Mouse (Mus musculus) layer of hippocampus, adult 18-20 months (tissue): ENCODE measurements around the gene Sin3a. TPM values are rescaled to one million over a fixed set of nuclear protein-coding genes. Genes with fewer than 3 reads are reported as not detected.

Source experiments
- DNase-seq, 2 experiments: peaks; one replicate each; pipeline ENCODE4 v3.0.0; 2022; ENCODE audit warnings: low spot score in 2 of 2
- long read RNA-seq: library from polyadenylated mRNA; stranded (forward); transcript quantifications from one replicate; pipeline ENCODE4 v2.0.0, GENCODE M21; 2021
- total RNA-seq, 2 experiments: library from RNA; stranded (reverse); gene quantifications; 2 replicates each; pipeline ENCODE4 v1.2.3; 2021

The Sin3a gene
- 10 to 100 TPM; 30.8 to 41.1 TPM for total RNA-seq
- long read RNA-seq, full-length matches to known transcripts, result 8 of 27 reads
- long read RNA-seq, partial matches to known transcripts, result 8 of 27 reads
- long read RNA-seq, other reads (novel, unspliced or antisense), result 11 of 27 reads

- DNase-seq, result peak; percentile 70 to 79
Observed at GRCm38 (mm10) chr9:57071801-57072351, at the start of gene Sin3a. Gene Sin3a, plus strand, starts transcription at chr9:57072040.

- DNase-seq, result peak in 1 of 2 experiments; percentile 32
Observed at GRCm38 (mm10) chr9:57031756-57032155, 40.1 kb upstream of the Sin3a start.

- peak in 1 of 2 experiments; percentile 84 for DNase-seq
Observed at GRCm38 (mm10) chr9:57056237-57056636, 15.6 kb upstream of the Sin3a start.

- no peak for DNase-seq
Observed at GRCm38 (mm10) chr9:57064164-57064563, 7.7 kb upstream of the Sin3a start.

DNA sequence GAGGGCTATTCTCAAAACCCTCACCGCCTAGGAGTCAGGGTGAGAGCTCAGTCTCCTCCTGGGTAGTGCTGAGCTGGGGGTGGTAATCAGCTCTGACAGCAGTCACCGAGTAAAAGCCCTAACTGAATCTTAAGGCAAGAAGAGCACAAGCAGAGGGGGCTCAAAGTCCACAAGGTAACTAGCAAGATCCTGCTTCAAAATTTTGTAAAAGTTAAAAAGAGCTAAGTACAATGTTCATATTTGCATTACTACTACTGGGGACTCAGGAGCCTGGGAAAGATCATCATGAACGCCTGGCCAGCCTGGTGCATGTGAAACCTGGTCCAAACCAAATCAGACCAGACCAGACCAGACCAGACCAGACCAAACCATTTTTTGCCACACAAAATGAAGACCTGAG is 3.6 kb upstream of the Sin3a start:
- no peak for DNase-seq

- no peak for DNase-seq
Observed at GRCm38 (mm10) chr9:57070262-57070661, 1.6 kb upstream of the Sin3a start.

DNA sequence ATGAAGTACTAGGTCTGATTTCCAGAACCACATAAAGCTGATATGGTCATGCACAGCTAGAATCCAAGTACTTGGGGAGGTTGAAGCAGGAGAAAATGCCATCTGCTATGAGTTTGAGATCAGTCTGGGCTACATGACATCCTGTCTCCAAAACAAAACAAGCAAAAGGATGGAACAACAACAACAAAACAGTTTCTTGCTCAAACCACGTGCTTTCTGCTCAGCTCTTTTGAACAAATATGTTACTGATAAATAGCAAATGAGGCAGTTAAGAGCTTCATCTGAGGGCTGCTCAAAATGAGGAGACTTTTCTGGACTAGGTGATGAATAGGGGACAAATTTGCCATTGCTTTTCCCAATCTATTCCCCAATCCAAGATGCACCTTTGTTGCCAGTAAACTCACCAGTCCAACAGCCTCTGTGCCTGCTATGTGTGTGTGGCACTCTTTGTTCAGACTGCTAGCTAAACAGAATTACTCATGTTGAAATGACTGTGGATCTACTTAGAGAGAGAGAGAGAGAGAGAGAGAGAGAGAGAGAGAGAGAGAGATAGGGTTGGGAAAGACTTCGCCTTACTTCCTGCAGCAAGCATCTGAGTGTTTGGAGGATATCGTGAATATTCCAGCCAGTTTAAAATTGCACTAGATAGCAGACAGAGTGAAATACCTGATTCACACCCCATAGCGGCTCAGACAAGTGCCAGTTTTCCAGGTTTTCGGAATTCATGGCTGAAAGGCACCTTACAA is 867 bp upstream of the Sin3a start:
- DNase-seq, result no peak

GRCm38 (mm10) chr9:57072526-57072988 is 717 bp downstream of the Sin3a start:
- no peak for DNase-seq

DNA sequence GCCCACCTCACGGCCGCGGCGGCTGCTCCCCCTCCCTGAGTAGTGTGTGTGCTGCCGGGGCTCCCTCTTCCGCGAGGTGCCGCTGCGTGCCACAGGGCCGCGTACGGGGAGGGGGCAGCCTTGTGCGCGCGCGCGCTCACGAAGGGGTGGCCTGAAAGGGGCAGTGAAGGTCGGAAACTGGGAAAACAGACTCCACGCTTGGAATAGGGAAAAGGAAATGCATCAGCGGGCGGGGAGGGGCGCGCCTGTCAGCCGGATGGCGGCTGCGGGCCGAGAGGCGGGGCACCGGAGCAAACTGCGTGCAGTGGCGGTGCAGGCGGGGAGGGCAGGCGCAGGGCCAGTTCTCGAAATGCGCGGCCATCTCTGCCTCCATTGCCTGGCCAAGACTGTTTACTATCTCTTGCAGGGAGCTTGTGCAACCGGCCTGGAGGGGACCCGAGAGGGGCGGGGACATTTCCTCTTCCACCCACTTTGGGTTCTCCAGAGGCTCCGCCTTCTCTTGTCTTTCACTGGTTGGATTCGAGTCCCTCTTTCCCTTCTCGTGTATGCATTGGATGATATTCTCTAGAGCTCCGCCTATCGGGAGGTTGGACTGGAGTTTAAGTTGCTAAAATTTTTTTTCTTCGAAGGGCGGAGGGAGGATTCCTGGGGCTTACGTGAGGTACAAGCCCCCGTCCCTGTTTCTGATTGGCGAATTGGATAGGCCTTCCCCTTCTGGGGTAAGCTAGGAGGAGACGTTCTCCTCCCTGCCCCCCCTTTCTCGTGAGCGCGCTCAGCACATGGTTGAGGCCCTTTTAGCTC is 1.3 kb downstream of the Sin3a start:
- peak; percentile 97 to 99 for DNase-seq

DNA sequence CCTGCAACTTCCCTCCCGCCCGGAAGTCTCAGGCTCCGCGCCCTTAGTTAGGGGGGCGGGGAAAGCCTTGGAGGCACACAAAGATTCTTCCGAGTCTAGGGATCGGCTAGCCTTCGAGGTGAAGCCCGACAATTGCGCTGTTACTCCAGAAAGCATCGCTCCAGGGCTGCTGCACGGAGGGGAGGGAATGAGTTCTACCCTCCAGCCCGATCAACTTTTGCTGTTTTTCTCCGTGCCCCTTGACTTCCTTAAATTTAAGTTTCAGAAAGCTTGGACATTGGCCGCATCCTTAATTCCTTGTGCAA is 1.9 kb downstream of the Sin3a start:
- no peak for DNase-seq

DNA sequence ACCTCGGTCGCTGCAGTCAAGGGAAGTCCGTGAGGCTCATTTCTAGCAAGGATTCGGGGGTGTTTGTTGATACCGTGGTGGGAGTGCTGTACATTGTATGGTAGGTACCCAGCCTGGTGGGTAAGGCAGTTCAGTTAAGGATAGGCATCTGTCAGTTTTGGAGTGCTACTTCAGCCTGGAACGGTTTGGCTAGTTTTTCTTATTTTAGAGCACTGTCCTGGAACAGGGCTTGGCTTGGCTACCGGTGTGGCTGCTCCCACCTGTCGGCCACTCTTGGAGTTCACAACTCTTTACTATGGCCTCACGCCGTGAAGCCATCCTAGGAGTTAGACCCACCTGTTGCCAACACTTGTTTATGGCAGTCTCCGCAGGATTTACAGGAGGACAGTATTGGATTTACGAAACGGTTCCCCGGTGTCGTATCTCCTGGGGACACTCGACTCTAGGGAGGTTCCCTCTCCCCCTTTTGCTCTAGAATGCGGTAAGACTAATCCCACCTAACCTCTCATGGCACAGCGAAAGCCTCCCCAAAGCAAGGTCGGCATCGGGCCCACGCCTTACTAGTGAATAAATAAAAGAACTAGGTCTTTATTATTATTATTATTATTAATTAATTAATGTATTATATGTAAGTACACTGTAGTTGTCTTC is 2.5 kb downstream of the Sin3a start:
- DNase-seq, result no peak

- DNase-seq, result peak; percentile 44 to 69
Observed at GRCm38 (mm10) chr9:57074822-57075603, 3.2 kb downstream of the Sin3a start.

DNA sequence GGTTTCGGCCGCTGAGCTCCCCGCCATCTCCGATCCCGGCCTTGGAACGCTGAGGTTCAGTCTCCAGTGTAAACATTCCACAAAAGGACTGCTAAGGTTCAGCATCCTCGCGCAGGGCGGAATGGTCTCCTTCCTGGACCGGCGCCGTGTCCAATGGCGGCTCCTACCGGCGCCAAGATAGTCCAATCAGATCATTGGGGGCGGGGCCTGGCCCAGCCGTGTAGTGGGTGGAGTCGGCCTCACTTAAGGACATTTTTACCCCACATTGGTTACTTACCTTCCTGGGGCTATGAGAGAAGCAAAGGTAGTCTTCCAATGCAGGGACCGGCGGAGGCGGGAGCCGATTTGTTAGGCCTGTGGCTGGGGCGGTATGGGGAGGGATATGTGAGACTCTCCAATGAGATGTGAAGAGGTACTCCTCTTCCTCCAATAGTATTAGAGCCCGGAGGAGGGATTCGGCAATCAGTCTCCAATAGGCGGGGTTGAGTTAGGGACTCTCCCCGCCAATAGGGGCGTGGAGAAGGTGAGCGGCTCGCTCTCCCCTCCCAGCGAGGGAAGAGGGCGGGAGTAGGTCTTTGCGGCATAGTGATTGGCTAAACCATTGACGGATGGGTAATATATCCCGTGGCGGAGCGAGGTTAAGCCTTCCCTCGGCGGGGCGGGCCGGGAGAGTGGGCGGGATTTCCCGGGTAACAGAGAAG is 4.0 kb downstream of the Sin3a start:
- peak; percentile 98 to 99 for DNase-seq

DNA sequence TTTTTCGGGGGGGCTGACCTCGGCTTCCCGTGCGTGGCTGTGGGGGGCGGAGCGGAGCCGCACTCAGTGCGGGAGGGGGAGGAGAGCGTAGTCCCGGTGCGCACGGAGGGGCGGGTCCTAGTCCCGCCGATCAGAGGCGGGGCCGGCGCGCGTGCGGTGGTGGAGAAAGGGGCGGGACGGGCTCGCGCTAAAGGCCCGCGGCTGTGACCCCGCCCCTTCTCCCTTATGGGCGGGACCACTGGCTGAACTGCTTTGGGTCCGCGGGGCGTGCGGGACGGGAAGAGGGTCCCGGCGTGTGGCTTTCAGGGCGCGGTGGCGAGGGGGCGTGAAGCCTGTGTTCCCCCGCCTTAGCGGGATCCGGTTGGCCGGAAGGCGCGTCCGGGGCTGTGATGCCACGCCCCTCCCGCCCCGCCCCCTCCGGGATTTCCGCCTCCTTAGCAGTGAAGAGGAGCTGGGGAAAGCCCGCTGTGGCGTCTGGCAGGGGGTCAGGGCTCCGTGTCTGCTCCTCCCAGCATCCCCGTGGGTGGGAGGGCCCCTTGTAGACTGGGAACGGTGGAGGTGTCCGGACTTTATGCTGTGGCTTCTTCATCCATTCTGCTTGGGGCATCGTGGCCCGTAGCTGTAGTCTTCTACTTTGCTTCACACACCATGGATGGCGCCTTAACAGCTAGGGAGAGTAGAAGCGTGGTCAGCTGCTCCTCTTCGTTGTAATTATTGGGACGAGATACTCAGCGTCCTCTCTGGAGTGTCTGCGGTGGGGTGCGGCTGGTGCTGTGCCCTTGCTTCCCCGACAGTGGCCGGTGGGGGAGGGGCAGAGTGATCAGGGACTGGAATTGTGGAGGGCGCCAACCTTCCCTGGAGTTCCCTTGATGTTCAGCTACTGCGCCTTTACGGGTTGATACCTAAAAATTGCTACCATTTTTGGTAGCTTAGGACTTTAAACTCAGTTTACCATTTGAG is 5.1 kb downstream of the Sin3a start:
- DNase-seq, result peak; percentile 86 to 92

DNA sequence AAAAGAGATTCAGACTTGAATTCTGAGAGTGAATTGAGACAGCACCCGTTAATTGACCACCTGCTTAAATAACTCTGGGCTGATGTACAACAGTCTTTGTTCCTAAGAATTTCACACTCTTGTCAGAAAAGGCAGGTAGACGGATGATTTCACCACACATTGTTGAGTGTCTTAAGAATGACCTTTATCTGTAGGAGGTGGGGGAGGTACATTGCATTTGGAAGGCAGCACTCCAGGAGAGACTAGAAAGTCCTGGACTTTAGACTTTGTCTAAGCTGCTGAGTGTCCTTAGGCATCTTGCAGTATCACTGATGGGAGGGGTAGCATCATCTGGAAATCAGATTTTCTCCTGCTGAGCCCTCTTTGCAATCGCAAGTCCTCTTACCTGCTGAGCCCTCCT is 10.4 kb downstream of the Sin3a start:
- no peak for DNase-seq

GRCm38 (mm10) chr9:57117261-57117755 is 45.5 kb downstream of the Sin3a start:
- DNase-seq, result no peak

DNA sequence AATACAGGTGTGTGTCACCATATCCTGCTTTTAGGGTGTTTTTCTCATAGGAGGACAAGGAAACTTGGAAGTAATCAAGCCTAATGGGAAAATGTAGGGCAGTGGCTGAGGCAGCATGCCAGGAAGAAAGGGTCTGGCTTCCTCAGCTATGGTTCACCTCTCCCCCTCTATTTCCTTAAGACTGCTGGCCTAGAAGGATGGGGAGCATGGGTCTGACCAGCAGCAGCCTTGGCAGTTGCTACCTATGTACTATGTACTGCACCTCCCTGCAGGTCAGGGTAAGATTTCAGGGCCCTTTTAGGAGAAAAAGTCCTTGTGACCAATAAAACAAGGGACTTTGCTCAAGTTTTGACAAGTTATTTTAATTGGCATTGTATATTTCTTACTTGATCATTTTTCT is 57.8 kb downstream of the Sin3a start:
- DNase-seq, result no peak

DNA sequence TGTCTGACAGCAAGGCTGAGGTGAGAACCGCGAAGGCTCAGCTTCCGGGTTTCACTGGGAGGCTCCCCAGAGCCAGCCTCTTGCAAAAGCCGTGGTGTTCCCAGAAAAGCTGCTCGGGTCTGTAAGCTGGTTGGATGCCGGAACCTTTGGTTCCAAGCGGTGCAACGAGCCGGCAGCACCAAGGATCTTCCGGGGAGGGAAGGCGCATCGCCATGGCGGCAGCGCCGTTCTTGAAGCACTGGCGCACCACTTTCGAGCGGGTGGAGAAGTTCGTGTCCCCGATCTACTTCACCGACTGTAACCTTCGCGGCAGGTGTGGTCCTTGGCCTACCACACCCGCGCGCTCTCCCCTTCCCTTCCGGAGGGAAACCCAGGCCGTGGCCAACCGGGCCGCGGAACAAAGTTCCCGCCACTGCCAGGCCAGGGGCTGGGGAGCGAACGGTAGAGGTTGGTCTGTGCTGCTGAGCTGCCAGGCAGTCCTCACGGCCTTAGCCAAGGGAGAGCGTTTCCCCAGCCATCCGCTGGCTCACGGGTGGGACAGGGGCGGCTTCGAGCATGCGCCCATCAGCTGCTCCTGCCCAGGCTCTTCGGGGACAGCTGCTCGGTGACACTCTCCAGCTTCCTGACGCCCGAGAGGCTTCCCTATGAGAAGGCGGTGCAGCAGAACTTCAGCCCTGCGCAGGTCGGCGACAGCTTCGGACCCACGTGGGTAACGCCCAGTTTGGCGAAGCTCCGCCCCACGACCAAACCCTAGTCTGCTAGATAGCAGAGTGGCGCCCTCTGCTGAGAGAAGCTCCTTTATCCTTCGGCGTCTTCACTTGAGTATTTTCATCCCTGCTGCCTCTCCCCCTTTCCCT is 59.0 kb downstream of the Sin3a start, which contains the start of gene Man2c1:
Gene Man2c1, plus strand, starts transcription at position 114 of the 857 bp plus-strand sequence.
- peak; percentile 92 to 96 for DNase-seq
